Mouse (Mus musculus): ENCODE measurements around the gene Tbc1d15. TPM values are rescaled to one million over a fixed set of nuclear protein-coding genes. Genes with fewer than 3 reads are reported as not detected.
A peak's percentile ranks its signal among the peaks of the same experiment; 100 is the strongest.

Gene Tbc1d15
- polyA plus RNA-seq, 1 experiment from 2014 or later, result 49.0 TPM

DNA sequence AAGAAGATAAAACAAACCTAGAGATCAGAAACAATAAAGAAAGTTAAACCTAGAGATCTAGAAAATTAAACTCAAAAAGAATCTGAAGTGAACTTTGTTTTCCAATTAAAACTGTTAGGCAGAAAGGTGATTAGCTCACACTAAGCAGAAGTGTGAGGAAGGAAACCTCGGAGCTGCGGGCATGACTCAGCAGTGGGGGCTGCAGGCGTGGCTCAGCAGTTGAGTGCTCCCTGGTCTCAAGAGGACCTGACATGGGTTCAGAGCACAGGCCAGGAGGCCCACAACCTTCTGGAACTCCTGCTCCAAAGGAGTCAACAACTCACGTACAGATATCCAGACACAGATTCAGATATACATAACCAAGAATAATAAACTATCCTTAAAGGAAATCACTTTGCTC lies 14.5 kb downstream of the Tbc1d15 start:
- no peak for DNase-seq (ENCODE audit: low spot score)
- Histone ChIP-seq H3K9me3 (replicated peaks) (no peaks in the 10 kb centered on the region), H3K4me3 (no peak overlapping the region), H3K4me1 (no peaks in the 10 kb centered on the region), H3K27me3 (ENCODE audit: low read depth, poor library complexity, severe bottlenecking) (no peaks in the 10 kb centered on the region), H3K36me3 (peaks cover 58% of the 10 kb centered on the region), H3K27ac (replicated peaks) (no peak overlapping the region)
- WGBS, result 88% methylated on average over 4 of the region's 4 CpGs

- Histone ChIP-seq H3K9me3 (replicated peaks) (no peaks in the 10 kb centered on the region), H3K36me3 (peaks cover 63% of the 10 kb centered on the region), H3K4me3 (no peak overlapping the region), H3K4me1 (no peaks in the 10 kb centered on the region), H3K27ac (replicated peaks) (no peak overlapping the region), H3K27me3 (ENCODE audit: low read depth, poor library complexity, severe bottlenecking) (no peaks in the 10 kb centered on the region)
- no peak for DNase-seq (ENCODE audit: low spot score)
- 93% methylated on average over 9 of the region's 9 CpGs for WGBS
These were observed 15.8 kb downstream of the Tbc1d15 start for GRCm38 (mm10) chr10:115235501-115235900.

GRCm38 (mm10) chr10:115233798-115234197 lies 17.5 kb downstream of the Tbc1d15 start:
- WGBS, result 91% methylated on average over 3 of the region's 3 CpGs
- Histone ChIP-seq H3K36me3 (peaks cover 50% of the 10 kb centered on the region), H3K4me3 (no peak overlapping the region), H3K4me1 (no peaks in the 10 kb centered on the region), H3K9me3 (replicated peaks) (no peaks in the 10 kb centered on the region), H3K27me3 (ENCODE audit: low read depth, poor library complexity, severe bottlenecking) (no peaks in the 10 kb centered on the region), H3K27ac (replicated peaks) (no peak overlapping the region)
- DNase-seq (ENCODE audit: low spot score), result no peak

GRCm38 (mm10) chr10:115232513-115232912 lies 18.8 kb downstream of the Tbc1d15 start:
- H3K27ac ChIP-seq (replicated peaks), result no peak overlapping the region
- no peaks in the 10 kb centered on the region for H3K27me3 ChIP-seq (ENCODE audit: low read depth, poor library complexity, severe bottlenecking)
- H3K9me3 ChIP-seq (replicated peaks), result no peaks in the 10 kb centered on the region
- H3K4me3 ChIP-seq, result no peak overlapping the region
- H3K4me1 ChIP-seq, result no peaks in the 10 kb centered on the region
- no peak for DNase-seq (ENCODE audit: low spot score)
- 94% methylated on average over 3 of the region's 3 CpGs for WGBS
- peaks cover 48% of the 10 kb centered on the region for H3K36me3 ChIP-seq

GRCm38 (mm10) chr10:115229023-115229422 lies 22.2 kb downstream of the Tbc1d15 start:
- no peak overlapping the region for H3K4me3 ChIP-seq
- no peaks in the 10 kb centered on the region for H3K4me1 ChIP-seq
- DNase-seq (ENCODE audit: low spot score), result no peak
- H3K27me3 ChIP-seq (ENCODE audit: low read depth, poor library complexity, severe bottlenecking), result no peaks in the 10 kb centered on the region
- no peak overlapping the region for H3K27ac ChIP-seq (replicated peaks)
- WGBS, result 92% methylated on average over 9 of the region's 9 CpGs
- peaks cover 40% of the 10 kb centered on the region for H3K36me3 ChIP-seq
- no peaks in the 10 kb centered on the region for H3K9me3 ChIP-seq (replicated peaks)

DNA sequence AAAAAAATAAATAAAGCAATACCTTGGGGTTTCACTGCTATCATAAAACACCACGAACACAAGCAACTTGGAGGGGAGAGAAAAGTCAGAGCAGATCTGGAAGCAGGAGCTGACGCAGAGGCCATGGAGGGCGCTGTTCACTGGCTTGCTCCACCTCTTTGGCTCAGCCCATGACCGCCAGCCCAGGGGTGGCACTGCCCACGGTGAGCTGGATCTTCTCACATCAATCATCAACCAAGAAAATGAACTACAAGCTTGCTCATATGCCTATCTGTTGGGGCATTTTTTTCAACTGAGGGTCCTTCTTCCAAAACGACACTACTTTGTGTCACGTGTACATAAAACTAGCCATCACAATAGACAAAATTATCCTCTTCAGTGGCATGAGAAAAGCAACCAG lies 24.7 kb downstream of the Tbc1d15 start:
- Histone ChIP-seq H3K36me3 (peaks cover 26% of the 10 kb centered on the region), H3K27me3 (ENCODE audit: low read depth, poor library complexity, severe bottlenecking) (no peaks in the 10 kb centered on the region), H3K27ac (replicated peaks) (no peak overlapping the region), H3K9me3 (replicated peaks) (no peaks in the 10 kb centered on the region), H3K4me3 (no peak overlapping the region), H3K4me1 (no peaks in the 10 kb centered on the region)
- WGBS, result 92% methylated on average over 7 of the region's 7 CpGs
- DNase-seq (ENCODE audit: low spot score), result no peak

DNA sequence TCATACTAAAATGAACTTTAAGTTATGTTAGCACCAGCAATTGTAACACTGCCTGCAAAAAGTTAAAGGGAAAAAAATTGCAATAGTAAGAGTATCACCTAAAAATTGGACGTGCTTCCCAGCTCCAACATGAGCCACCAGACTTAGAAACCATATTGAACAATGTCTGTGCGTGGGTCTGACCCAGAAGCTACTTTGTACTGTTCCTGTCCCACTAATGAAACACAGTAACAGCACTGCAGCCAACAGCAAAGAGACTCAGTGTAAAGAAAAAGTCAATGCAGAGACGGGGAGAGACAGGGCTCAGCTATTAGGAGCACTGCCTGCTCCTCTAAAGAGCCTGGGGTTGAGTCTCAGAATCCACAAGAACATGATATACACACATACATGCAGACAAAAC lies 27.4 kb downstream of the Tbc1d15 start:
- Histone ChIP-seq H3K36me3 (peaks cover 35% of the 10 kb centered on the region), H3K9me3 (replicated peaks) (no peaks in the 10 kb centered on the region), H3K4me1 (no peaks in the 10 kb centered on the region), H3K4me3 (no peak overlapping the region), H3K27me3 (ENCODE audit: low read depth, poor library complexity, severe bottlenecking) (no peaks in the 10 kb centered on the region), H3K27ac (replicated peaks) (no peak overlapping the region)
- 90% methylated on average over 3 of the region's 3 CpGs for WGBS
- DNase-seq (ENCODE audit: low spot score), result no peak

- no peaks in the 10 kb centered on the region for H3K27me3 ChIP-seq (ENCODE audit: low read depth, poor library complexity, severe bottlenecking)
- H3K27ac ChIP-seq (replicated peaks), result no peak overlapping the region
- WGBS, result 98% methylated on average over 11 of the region's 11 CpGs
- H3K4me3 ChIP-seq, result no peak overlapping the region
- H3K36me3 ChIP-seq, result peaks cover 77% of the 10 kb centered on the region
- no peak for DNase-seq (ENCODE audit: low spot score)
- H3K4me1 ChIP-seq, result no peaks in the 10 kb centered on the region
- H3K9me3 ChIP-seq (replicated peaks), result no peaks in the 10 kb centered on the region
These were observed 38.2 kb downstream of the Tbc1d15 start for GRCm38 (mm10) chr10:115212916-115213580.

DNA sequence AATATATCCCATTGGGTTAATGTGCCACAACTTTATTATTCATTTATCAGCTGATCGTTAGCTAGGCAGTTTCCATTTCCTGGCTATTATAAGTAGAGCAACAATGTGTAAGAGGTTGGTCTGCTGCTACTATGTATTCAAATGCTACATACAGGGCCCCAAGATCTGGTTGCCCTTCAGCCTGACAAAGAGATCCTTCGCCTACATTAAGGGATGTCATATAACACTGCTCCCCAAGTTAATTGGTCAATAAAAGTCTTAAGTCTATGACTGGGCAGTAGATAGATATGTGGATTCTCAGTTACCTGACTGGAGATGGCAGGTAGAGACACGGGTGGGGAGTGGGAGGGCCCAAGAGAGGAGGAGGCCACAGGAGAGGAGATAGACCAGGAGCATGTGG lies 45.4 kb downstream of the Tbc1d15 start:
- Histone ChIP-seq H3K27me3 (ENCODE audit: low read depth, poor library complexity, severe bottlenecking) (no peaks in the 10 kb centered on the region), H3K27ac (replicated peaks) (no peak overlapping the region), H3K4me1 (no peaks in the 10 kb centered on the region), H3K4me3 (no peak overlapping the region), H3K9me3 (replicated peaks) (no peaks in the 10 kb centered on the region), H3K36me3 (peaks cover 56% of the 10 kb centered on the region)
- no peak for DNase-seq (ENCODE audit: low spot score)
- WGBS, result 92% methylated on average over 3 of the region's 3 CpGs

- Histone ChIP-seq H3K4me1 (no peaks in the 10 kb centered on the region), H3K36me3 (peaks cover 56% of the 10 kb centered on the region), H3K9me3 (replicated peaks) (no peaks in the 10 kb centered on the region), H3K27ac (replicated peaks) (no peak overlapping the region), H3K27me3 (ENCODE audit: low read depth, poor library complexity, severe bottlenecking) (no peaks in the 10 kb centered on the region), H3K4me3 (no peak overlapping the region)
- WGBS, result 90% methylated on average over 1 of the region's 1 CpGs
- DNase-seq (ENCODE audit: low spot score), result no peak
These were observed 46.0 kb downstream of the Tbc1d15 start for GRCm38 (mm10) chr10:115205284-115205683.

- Histone ChIP-seq H3K4me1 (no peaks in the 10 kb centered on the region), H3K4me3 (no peak overlapping the region), H3K27me3 (ENCODE audit: low read depth, poor library complexity, severe bottlenecking) (no peaks in the 10 kb centered on the region), H3K27ac (replicated peaks) (no peak overlapping the region), H3K36me3 (no peaks in the 10 kb centered on the region), H3K9me3 (replicated peaks) (no peaks in the 10 kb centered on the region)
- no peak for DNase-seq (ENCODE audit: low spot score)
- 92% methylated on average over 7 of the region's 7 CpGs for WGBS
These were observed 60.1 kb downstream of the Tbc1d15 start for GRCm38 (mm10) chr10:115191214-115191613.

- WGBS, result 87% methylated on average over 1 of the region's 1 CpGs
These were observed 63.9 kb downstream of the Tbc1d15 start for GRCm38 (mm10) chr10:115187390-115187789.

DNA sequence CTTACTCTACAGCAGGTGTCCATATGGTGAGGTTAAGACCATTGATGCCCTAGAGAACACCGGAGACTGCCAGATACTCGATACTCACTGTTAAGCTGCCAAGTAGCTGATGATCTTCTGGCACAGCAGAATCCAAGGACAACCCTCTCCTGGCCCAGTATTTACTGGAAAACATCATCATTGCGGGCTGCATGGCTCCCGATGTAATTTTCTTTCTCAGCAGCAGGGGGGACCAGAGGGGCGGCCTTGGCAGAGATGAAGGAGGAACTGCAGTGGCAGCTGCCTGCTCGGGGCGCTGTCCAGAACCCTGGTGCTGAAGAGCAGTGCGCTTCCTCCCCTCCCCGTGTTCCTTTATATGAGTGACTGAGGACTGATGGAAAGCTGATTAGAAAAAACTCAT lies 66.6 kb downstream of the Tbc1d15 start, which contains the start of gene Tph2:
Gene Tph2, minus strand, starts transcription at position 326 of the 400 bp plus-strand sequence.
- no peak within 1 kb of the TSS for H3K4me3 ChIP-seq
- no peaks in the 10 kb centered on the region for H3K27me3 ChIP-seq (ENCODE audit: low read depth, poor library complexity, severe bottlenecking)
- H3K9me3 ChIP-seq (replicated peaks), result no peaks in the 10 kb centered on the region
- WGBS, result 8% methylated on average over 9 of the region's 9 CpGs
- no peak within 1 kb of the TSS for H3K27ac ChIP-seq (replicated peaks)
- no peaks in the 10 kb centered on the region for H3K36me3 ChIP-seq
- peak; percentile 80 for DNase-seq (ENCODE audit: low spot score)
- 0 out of 2 replicates have a peak, but pooled peaks cover 3% of the 10 kb centered on the region for H3K4me1 ChIP-seq

More at GRCm38 (mm10) chr10:115187390-115187789, 63.9 kb downstream of the Tbc1d15 start:
- Histone ChIP-seq H3K9me3 (replicated peaks) (no peaks in the 10 kb centered on the region), H3K36me3 (no peaks in the 10 kb centered on the region), H3K27ac (replicated peaks) (no peak overlapping the region), H3K4me1 (0 out of 2 replicates have a peak, but pooled peaks cover 3% of the 10 kb centered on the region), H3K4me3 (no peak overlapping the region), H3K27me3 (ENCODE audit: low read depth, poor library complexity, severe bottlenecking) (no peaks in the 10 kb centered on the region)
- DNase-seq (ENCODE audit: low spot score), result no peak

Measured in midbrain, embryonic 10.5 days (tissue).